Mouse (Mus musculus) urinary bladder, postnatal 25 days (tissue): ENCODE data around the gene Prkaa2.

ENCODE experiments used
- DNase-seq: peaks from one replicate; pipeline ENCODE4 v3.0.0; 2022; ENCODE audit warnings: low spot score

Prkaa2 gene

GRCm38 (mm10) chr4:105109199-105109989 is at the start of gene Prkaa2:
TSS of gene Prkaa2 (minus strand) at chr4:105109890.
- DNase-seq = peak; percentile 76

- DNase-seq = no peak
Measured at GRCm38 (mm10) chr4:105159531-105159870, 49.8 kb upstream of the Prkaa2 start.

GRCm38 (mm10) chr4:105158651-105159530 is 49.2 kb upstream of the Prkaa2 start:
- DNase-seq = no peak

GRCm38 (mm10) chr4:105158169-105158555 is 48.5 kb upstream of the Prkaa2 start:
- DNase-seq = peak; percentile 68

- peak; percentile 71 for DNase-seq
Measured at GRCm38 (mm10) chr4:105157276-105158168, 47.8 kb upstream of the Prkaa2 start, which contains the start of gene Plpp3. TSS of gene Plpp3 (plus strand) at chr4:105157347.

GRCm38 (mm10) chr4:105156955-105157275 is 47.2 kb upstream of the Prkaa2 start:
- DNase-seq = no peak

GRCm38 (mm10) chr4:105156281-105156680 is 46.6 kb upstream of the Prkaa2 start:
- no peak for DNase-seq

GRCm38 (mm10) chr4:105153227-105153626 is 43.5 kb upstream of the Prkaa2 start:
- DNase-seq = no peak

- peak; percentile 63 for DNase-seq
Measured at GRCm38 (mm10) chr4:105151911-105152690, 42.4 kb upstream of the Prkaa2 start.

GRCm38 (mm10) chr4:105149492-105149891 is 39.8 kb upstream of the Prkaa2 start:
- DNase-seq = no peak

- DNase-seq = no peak
Measured at GRCm38 (mm10) chr4:105133350-105134050, 23.8 kb upstream of the Prkaa2 start.

- no peak for DNase-seq
Measured at GRCm38 (mm10) chr4:105131756-105132314, 22.1 kb upstream of the Prkaa2 start.

- no peak for DNase-seq
Measured at GRCm38 (mm10) chr4:105129212-105129611, 19.5 kb upstream of the Prkaa2 start.

GRCm38 (mm10) chr4:105122429-105122828 is 12.7 kb upstream of the Prkaa2 start:
- DNase-seq = peak; percentile 70

- no peak for DNase-seq
Measured at GRCm38 (mm10) chr4:105121081-105121480, 11.4 kb upstream of the Prkaa2 start.

- DNase-seq = no peak
Measured at GRCm38 (mm10) chr4:105113468-105113867, 3.8 kb upstream of the Prkaa2 start.

- DNase-seq = no peak
Measured at GRCm38 (mm10) chr4:105113042-105113441, 3.4 kb upstream of the Prkaa2 start.

GRCm38 (mm10) chr4:105111770-105112169 is 2.1 kb upstream of the Prkaa2 start:
- DNase-seq = no peak

- DNase-seq = no peak
Measured at GRCm38 (mm10) chr4:105110684-105111035, 970 bp upstream of the Prkaa2 start.

- peak; percentile 13 for DNase-seq
Measured at GRCm38 (mm10) chr4:105109990-105110683, 447 bp upstream of the Prkaa2 start.
